Mouse (Mus musculus) brain, embryonic 14.5 days (tissue): ENCODE measurements around the gene Olfr313. TPM values are rescaled to one million over a fixed set of nuclear protein-coding genes. Genes with fewer than 3 reads are reported as not detected.

Experiments
- DNase-seq: peaks from one replicate; pipeline ENCODE4 v3.0.0-alpha.2; 2011; ENCODE audit warnings: low read depth
- CTCF ChIP-seq: fragments of 200-500 bp; IDR thresholded peaks from 2 replicates; pipeline ENCODE4 v1.5.1; 2012; ENCODE audit warnings: inconsistent platforms, mild to moderate bottlenecking, moderate library complexity, borderline replicate concordance; ENCODE audit not compliant: insufficient read depth, insufficient read length; ENCODE audit errors: extremely low read depth
- POLR2A ChIP-seq: fragments of 200-500 bp; IDR thresholded peaks from 2 replicates; pipeline ENCODE4 v1.6.1; 2012; ENCODE audit warnings: mild to moderate bottlenecking, inconsistent platforms, borderline replicate concordance; ENCODE audit not compliant: poor library complexity, insufficient read depth, insufficient read length, severe bottlenecking; ENCODE audit errors: extremely low read depth
- polyA plus RNA-seq: library from polyadenylated mRNA; depleted of rRNA; stranded (reverse); fragments of >200 nt; gene quantifications from 2 replicates; pipeline ENCODE4 v1.2.3, GENCODE M21; 2012; rRNA removed

Gene Olfr313
- polyA plus RNA-seq, 1 experiment = not detected

DNA sequence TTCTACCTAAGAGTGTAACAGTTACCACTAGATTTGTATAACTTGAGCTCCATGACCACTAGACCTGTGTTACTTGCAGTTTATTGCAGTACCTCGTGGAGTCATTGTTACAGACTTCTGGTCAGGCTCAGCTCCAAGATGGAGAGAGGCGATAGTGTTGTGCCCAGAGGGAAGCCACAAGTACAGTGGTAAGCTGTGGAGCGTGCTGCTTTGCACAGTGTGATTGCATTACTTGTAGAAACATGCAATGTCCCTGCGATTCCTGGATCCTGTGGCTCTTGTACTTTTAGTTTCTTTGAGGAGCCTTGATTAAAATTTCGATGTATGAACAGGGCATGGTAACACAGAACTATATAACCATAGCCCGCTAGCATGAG, 53.1 kb downstream of the Olfr313 start:
- TF ChIP-seq CTCF = no peak
- no peak for TF ChIP-seq POLR2A
- no peak for DNase-seq

Other genes starting within 250 kb of the Olfr313 start
- not detected in 2 replicates for gene Olfr224, start 244.4 kb upstream of the Olfr313 start, polyA plus RNA-seq
- gene Olfr325, start 237.3 kb upstream of the Olfr313 start, polyA plus RNA-seq = not detected in 2 replicates
- 0.10 TPM in 1 of 2 replicates, not detected in the other for gene Olfr324, start 219.9 kb upstream of the Olfr313 start, polyA plus RNA-seq
- gene 2210407C18Rik, start 198.9 kb upstream of the Olfr313 start, polyA plus RNA-seq = not detected in 2 replicates
- gene Olfr323, start 184.5 kb upstream of the Olfr313 start, polyA plus RNA-seq = not detected in 2 replicates
- 0.11 TPM in 1 of 2 replicates, not detected in the other for gene Trim58, start 174.5 kb upstream of the Olfr313 start, polyA plus RNA-seq
- not detected in 2 replicates for gene Olfr322, start 156.2 kb upstream of the Olfr313 start, polyA plus RNA-seq
- not detected in 2 replicates for gene Olfr320, start 133.9 kb upstream of the Olfr313 start, polyA plus RNA-seq
- gene Olfr319, start 115.8 kb upstream of the Olfr313 start, polyA plus RNA-seq = 0.10 TPM in 1 of 2 replicates, not detected in the other
- gene Olfr318, start 91.0 kb upstream of the Olfr313 start, polyA plus RNA-seq = not detected in 2 replicates
- gene Olfr317, start 75.8 kb upstream of the Olfr313 start, polyA plus RNA-seq = 0.20 and 0.27 TPM in 2 replicates
- gene Olfr316, start 62.3 kb upstream of the Olfr313 start, polyA plus RNA-seq = not detected in 2 replicates
- not detected in 2 replicates for gene Olfr315, start 41.8 kb upstream of the Olfr313 start, polyA plus RNA-seq
- gene Olfr314, start 32.0 kb upstream of the Olfr313 start, polyA plus RNA-seq = not detected in 2 replicates
- 1.1 and 2.4 TPM in 2 replicates for gene Fam183b, start 13.0 kb upstream of the Olfr313 start, polyA plus RNA-seq
- gene Olfr312, start 14.2 kb downstream of the Olfr313 start, polyA plus RNA-seq = not detected in 2 replicates
- gene Olfr311, start 24.3 kb downstream of the Olfr313 start, polyA plus RNA-seq = 0.06 TPM in 1 of 2 replicates, not detected in the other
- 22.2 and 28.2 TPM in 2 replicates for gene Gm12258, start 32.2 kb downstream of the Olfr313 start, polyA plus RNA-seq
- 8.7 and 10.0 TPM in 2 replicates for gene 2810021J22Rik, start 52.2 kb downstream of the Olfr313 start, polyA plus RNA-seq
- 4.2 and 6.0 TPM in 2 replicates for gene Zfp39, start 89.2 kb downstream of the Olfr313 start, polyA plus RNA-seq
- 0.01 and 0.04 TPM in 2 replicates for gene Btnl10, start 102.9 kb downstream of the Olfr313 start, polyA plus RNA-seq
- 664 and 715 TPM in 2 replicates for gene Rnf187, start 123.9 kb downstream of the Olfr313 start, polyA plus RNA-seq
- 726 and 1,077 TPM in 2 replicates for gene Hist3h2ba, start 133.9 kb downstream of the Olfr313 start, polyA plus RNA-seq
- 120 and 164 TPM in 2 replicates for gene Hist3h2a, start 139.7 kb downstream of the Olfr313 start, polyA plus RNA-seq
- 2.1 and 2.2 TPM in 2 replicates for gene Trim17, start 139.7 kb downstream of the Olfr313 start, polyA plus RNA-seq
- gene Trim11, start 163.1 kb downstream of the Olfr313 start, polyA plus RNA-seq = 25.8 and 30.6 TPM in 2 replicates